Mouse (Mus musculus): ENCODE data around the gene Pald1. TPM values are rescaled to one million over a fixed set of nuclear protein-coding genes. Genes with fewer than 3 reads are reported as not detected.

Gene Pald1
- polyA plus RNA-seq, 1 experiment, result 28.6 TPM

DNA sequence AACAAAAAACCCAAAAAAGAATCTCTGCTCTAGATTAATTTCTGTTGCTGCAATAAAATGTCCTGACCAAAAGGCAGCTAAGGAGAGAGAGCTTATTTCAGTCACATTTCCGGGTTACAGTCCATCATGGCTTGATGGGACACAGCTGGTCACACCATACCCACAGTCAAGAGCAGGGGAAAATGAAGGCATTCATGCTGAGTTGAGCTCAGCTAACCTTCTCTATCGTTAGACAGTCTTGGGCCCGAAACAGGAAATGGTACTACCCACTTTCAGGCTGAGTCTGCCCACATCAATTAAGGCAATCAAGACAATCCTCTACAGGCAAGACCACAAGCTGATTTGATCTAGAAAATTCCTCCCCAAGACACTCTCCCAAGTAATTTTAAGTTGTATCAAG lies 82.3 kb downstream of the Pald1 start:
- no peak for DNase-seq (ENCODE audit: low read depth)
- TF ChIP-seq CTCF (IDR thresholded peaks at IDR 0.05; ENCODE audit: borderline replicate concordance, extremely low read depth, insufficient read depth, insufficient read length), result no peak
- no peak for TF ChIP-seq POLR2A (IDR thresholded peaks at IDR 0.05; ENCODE audit: borderline replicate concordance, extremely low read depth, insufficient read depth, insufficient read length, poor library complexity, severe bottlenecking)

DNA sequence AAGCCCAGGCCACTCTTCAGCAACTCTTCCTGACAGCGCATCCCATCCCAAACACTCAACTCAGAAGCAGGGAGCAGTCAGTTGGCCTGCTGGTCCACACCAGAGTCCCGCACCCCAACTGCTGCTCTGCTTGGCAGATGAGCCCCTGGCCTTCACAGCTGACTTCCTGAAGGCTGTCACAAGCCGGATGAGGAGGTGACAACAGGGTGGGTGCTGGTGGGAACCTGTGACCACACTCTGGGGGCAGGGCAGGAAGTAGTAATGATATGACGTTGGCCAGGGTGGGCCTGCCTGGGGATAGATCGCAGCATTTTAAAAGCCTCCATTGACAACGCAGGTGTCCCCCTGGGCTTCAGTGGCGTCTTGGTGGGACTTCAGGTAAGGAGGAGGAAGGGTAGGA lies 85.9 kb downstream of the Pald1 start, which contains the start of gene Prf1:
Prf1 (plus strand) TSS at position 357 of the 400 bp plus-strand sequence.
- TF ChIP-seq CTCF (IDR thresholded peaks at IDR 0.05; ENCODE audit: borderline replicate concordance, extremely low read depth, insufficient read depth, insufficient read length) (no peak), POLR2A (IDR thresholded peaks at IDR 0.05; ENCODE audit: borderline replicate concordance, extremely low read depth, insufficient read depth, insufficient read length, poor library complexity, severe bottlenecking) (no peak)
- DNase-seq (ENCODE audit: low read depth), result no peak

DNA sequence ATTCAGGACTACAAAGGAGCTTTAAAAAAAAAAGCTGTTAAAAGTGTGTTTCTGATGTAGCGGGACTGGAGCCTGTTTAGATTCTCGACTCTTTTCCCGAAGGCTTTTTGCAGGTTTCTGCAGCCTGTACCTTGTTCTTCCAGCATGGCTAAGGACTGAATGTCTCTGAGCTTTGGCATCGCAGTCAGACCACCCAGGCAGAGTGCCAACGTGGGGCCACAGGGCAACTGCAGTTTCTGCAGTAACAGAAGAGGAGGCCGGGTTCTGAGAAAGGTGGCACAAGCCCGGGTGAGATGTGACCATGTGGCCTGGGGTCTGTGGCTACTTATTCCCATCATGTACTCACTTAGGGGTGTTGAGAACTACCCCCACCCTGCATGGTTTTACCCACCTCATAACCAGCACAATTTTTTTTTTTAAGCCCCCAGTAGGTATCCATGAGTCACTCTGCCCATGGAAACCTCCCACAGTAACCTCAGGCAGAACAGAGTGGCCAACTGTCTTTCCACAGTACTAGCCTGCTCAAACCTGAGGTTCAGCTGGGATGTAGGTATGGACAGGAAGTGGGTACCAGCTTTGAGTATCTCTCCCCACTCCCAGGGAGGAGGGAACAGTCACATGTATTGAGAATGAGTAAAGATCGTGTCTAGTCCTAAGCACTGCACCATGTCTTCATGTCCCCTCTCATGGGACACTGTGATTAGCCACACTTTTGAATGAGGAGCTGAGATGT lies 86.5 kb downstream of the Pald1 start:
- TF ChIP-seq CTCF (IDR thresholded peaks at IDR 0.05; ENCODE audit: borderline replicate concordance, extremely low read depth, insufficient read depth, insufficient read length) (no peak), POLR2A (IDR thresholded peaks at IDR 0.05; ENCODE audit: borderline replicate concordance, extremely low read depth, insufficient read depth, insufficient read length, poor library complexity, severe bottlenecking) (no peak)
- no peak for DNase-seq (ENCODE audit: low read depth)

DNA sequence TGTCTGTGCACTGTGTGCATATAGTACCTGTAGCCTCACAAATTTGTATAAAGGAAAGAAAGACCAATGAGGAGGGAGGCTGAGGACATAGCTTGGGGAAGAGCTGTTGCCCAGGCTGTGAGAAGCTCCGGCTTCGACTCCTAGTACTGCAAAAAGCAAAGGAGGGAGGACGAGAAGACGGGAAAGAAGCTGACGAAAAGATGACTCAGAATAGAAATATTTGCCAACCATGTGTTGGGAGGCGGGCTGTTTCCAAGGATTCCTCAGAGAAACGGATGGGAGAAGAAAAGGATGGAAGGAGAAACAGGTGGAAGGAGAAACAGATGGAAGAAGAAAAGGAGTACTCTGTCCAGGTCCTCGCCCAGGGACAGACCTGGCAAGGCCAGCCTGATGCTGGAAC lies 89.1 kb downstream of the Pald1 start:
- TF ChIP-seq POLR2A (IDR thresholded peaks at IDR 0.05; ENCODE audit: borderline replicate concordance, extremely low read depth, insufficient read depth, insufficient read length, poor library complexity, severe bottlenecking) (no peak), CTCF (IDR thresholded peaks at IDR 0.05; ENCODE audit: borderline replicate concordance, extremely low read depth, insufficient read depth, insufficient read length) (no peak)
- DNase-seq (ENCODE audit: low read depth), result no peak

DNA sequence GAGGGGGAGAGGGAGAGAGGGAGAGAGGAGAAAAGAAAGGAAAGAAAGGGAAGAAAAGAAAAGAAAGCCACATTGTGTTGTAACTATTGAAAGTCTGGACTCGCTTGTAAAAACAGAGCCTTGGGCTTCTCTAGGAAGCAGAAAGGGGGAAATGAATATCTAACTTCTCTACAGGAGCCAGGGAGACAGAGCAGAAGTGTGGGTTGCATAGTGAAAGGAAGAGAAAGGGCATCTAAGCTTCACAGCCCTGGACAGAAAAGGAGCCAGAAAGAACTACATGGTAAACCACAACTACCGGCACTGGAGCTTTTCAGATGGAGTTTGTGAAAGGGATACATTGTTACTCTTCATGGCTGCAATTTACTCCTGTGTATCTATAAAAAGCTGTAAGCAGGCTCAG lies 92.9 kb downstream of the Pald1 start:
- DNase-seq (ENCODE audit: low read depth), result no peak
- TF ChIP-seq POLR2A (IDR thresholded peaks at IDR 0.05; ENCODE audit: borderline replicate concordance, extremely low read depth, insufficient read depth, insufficient read length, poor library complexity, severe bottlenecking), result no peak

DNA sequence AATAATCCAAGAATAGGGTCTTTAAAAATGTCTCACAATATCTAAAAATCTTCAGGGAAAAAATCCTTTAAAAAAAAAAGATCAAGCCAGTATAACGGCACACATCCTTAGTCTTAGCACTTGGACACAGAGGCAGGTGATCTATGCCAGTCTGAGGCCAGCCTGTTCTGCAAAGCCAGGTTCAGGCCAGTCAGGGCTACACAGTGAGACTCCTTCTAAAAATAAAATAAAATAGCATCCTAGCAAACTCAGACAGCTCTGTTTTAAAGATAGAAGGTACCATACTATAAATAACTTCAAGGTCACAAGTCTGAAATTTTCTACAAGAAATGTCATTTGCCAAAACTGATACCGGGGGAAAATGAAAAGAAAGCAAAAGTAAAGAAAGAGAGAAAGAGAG lies 93.3 kb downstream of the Pald1 start:
- no peak for TF ChIP-seq CTCF (IDR thresholded peaks at IDR 0.05; ENCODE audit: borderline replicate concordance, extremely low read depth, insufficient read depth, insufficient read length)
- TF ChIP-seq POLR2A (IDR thresholded peaks at IDR 0.05; ENCODE audit: borderline replicate concordance, extremely low read depth, insufficient read depth, insufficient read length, poor library complexity, severe bottlenecking), result no peak
- DNase-seq (ENCODE audit: low read depth), result no peak

DNA sequence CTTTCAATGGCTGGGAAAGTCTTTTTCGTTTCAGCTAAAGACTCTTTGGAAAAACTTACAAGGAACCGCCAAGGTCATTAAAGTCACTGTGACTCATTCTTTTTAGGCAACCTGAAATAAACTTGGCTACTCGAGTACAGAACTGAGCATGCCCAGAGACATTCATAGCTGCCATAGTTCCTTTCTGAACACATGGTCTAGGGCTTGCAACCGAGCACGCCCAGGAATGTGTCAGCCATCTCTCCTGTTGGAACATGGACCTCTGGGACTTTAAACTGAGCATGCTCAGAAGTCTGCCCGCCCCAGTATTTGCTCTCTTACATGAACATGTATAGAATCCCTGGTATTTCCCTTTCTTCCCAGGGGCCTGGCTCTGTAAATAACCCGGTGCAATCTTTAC lies 97.1 kb downstream of the Pald1 start:
- peak; percentile 27 for DNase-seq (ENCODE audit: low read depth)
- TF ChIP-seq CTCF (IDR thresholded peaks at IDR 0.05; ENCODE audit: borderline replicate concordance, extremely low read depth, insufficient read depth, insufficient read length) (no peak), POLR2A (IDR thresholded peaks at IDR 0.05; ENCODE audit: borderline replicate concordance, extremely low read depth, insufficient read depth, insufficient read length, poor library complexity, severe bottlenecking) (no peak)

DNA sequence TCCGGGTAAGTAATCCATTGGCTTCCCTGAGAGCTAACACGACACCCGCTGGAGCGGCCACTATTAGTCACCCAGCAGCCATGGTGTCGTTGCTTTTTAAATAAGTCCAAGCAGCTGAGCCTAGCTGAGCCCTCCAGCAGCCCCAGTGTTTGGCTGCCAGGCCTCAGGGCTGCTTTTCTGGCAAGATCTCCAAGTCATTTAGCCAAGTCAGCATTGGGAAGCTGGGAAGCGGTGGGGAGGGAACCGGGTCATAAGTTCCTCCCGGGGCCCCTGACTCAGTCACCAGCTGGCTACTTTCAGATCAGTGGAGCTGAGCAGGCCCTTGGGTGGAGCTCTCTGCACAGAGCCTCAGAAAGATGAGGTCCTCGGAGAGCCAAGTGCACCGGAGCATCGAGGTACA lies 98.1 kb downstream of the Pald1 start:
- peak; percentile 15 for DNase-seq (ENCODE audit: low read depth)
- no peak for TF ChIP-seq POLR2A (IDR thresholded peaks at IDR 0.05; ENCODE audit: borderline replicate concordance, extremely low read depth, insufficient read depth, insufficient read length, poor library complexity, severe bottlenecking)
- no peak for TF ChIP-seq CTCF (IDR thresholded peaks at IDR 0.05; ENCODE audit: borderline replicate concordance, extremely low read depth, insufficient read depth, insufficient read length)

DNA sequence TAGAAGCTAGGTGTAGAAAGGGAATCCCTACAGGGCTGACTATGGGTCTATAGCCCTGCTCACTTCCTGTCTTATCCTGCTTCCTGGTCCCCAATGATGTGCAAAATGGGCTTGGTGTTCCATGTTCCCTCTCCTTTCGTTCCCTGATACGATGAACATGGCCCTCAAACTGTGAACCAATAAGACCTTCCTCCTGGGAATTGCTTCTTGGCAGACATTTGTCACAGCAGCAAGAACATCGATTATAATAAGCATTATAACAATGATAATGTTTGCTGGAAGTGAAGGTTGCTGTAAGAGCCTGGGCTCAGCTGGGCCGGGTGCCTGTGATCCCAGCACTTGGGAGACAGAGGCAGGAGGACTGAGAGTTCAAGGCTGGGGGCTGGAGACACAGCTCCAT lies 99.0 kb downstream of the Pald1 start:
- no peak for DNase-seq (ENCODE audit: low read depth)
- TF ChIP-seq POLR2A (IDR thresholded peaks at IDR 0.05; ENCODE audit: borderline replicate concordance, extremely low read depth, insufficient read depth, insufficient read length, poor library complexity, severe bottlenecking) (no peak), CTCF (IDR thresholded peaks at IDR 0.05; ENCODE audit: borderline replicate concordance, extremely low read depth, insufficient read depth, insufficient read length) (no peak)

DNA sequence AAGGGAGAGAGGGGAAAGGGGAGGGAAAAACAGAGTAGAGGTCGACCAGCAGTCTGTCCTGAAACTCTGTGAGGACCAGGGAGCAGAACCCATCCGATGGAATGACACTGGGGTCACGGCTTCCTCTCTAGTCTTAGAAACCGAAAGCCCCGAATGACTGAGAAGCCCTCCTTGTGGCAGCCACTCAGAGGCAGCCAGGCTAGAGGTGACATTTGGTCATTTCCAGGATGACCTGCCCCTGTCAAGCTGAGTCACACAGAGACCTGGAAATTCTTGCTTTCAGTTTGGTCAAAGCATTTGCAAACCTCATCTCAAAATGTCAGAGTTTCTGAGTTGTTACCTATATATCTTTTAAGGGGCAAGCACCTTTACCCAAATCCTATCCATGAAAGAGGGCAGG lies 102.2 kb downstream of the Pald1 start:
- no peak for DNase-seq (ENCODE audit: low read depth)
- TF ChIP-seq CTCF (IDR thresholded peaks at IDR 0.05; ENCODE audit: borderline replicate concordance, extremely low read depth, insufficient read depth, insufficient read length) (no peak), POLR2A (IDR thresholded peaks at IDR 0.05; ENCODE audit: borderline replicate concordance, extremely low read depth, insufficient read depth, insufficient read length, poor library complexity, severe bottlenecking) (no peak)

DNA sequence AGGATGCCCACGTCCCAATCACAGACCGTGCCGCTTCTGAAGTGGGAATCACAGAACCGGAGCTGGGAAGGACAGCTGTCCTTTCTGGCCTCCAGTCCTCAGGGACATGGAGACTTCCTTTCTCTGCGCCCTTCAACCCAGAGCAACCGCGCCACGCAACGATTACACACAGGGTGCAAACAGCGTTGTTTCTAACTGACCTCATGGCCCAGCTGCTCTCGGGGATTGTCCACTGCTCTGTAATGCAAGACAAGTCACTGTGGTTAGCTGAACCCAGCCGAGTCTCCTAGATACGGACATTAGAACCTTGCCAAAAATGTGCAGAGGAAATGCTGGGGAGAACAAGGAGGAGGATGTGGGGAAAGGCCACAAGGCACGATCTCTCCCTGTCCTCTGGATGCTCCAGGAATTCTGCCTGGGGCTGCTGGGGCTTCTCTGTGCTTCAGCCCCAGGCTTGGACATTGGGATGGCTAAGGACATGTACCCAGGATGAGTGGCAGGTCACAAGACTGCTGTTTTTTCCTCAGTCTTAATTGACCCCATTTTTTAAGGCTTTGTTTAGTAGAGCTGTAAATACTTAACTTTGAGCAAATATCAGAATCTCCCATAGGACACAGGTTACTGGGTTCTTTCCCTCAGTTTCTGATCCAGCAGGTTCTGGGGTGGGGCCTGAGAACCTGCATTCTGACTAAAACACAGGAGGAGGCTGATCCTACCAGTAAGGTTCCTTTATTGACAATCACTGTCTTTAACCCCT lies 105.2 kb downstream of the Pald1 start:
- DNase-seq (ENCODE audit: low read depth), result peak; percentile 16
- no peak for TF ChIP-seq CTCF (IDR thresholded peaks at IDR 0.05; ENCODE audit: borderline replicate concordance, extremely low read depth, insufficient read depth, insufficient read length)
- no peak for TF ChIP-seq POLR2A (IDR thresholded peaks at IDR 0.05; ENCODE audit: borderline replicate concordance, extremely low read depth, insufficient read depth, insufficient read length, poor library complexity, severe bottlenecking)

DNA sequence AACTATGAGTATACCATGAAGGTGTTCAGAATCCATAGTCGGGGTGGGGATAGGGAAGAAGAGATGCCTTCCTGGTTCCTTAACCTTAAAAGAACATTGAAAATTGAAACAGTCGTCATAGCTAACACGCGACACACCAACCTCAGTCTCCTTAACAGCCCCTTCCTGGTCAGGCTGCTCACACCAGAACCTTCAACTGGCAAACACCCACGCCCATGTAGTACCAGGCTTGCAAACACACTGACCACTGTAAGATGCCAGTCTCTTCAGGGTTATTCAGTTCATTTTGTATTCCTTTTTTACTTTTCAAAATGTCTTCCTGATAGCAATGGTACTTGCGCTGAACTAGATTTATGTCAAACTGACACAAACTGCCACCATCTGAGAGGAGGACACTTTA lies 106.3 kb downstream of the Pald1 start:
- DNase-seq (ENCODE audit: low read depth), result no peak
- TF ChIP-seq POLR2A (IDR thresholded peaks at IDR 0.05; ENCODE audit: borderline replicate concordance, extremely low read depth, insufficient read depth, insufficient read length, poor library complexity, severe bottlenecking) (no peak), CTCF (IDR thresholded peaks at IDR 0.05; ENCODE audit: borderline replicate concordance, extremely low read depth, insufficient read depth, insufficient read length) (no peak)

Data from brain, embryonic 14.5 days (tissue).